Mouse (Mus musculus) stomach, embryonic 14.5 days (tissue): ENCODE data around the gene Trarg1. TPM values are rescaled to one million over a fixed set of nuclear protein-coding genes. Genes with fewer than 3 reads are reported as not detected.

Source experiments
- ATAC-seq: fragments of 200-750 bp; cut with Nextera tagmentation; 2 replicates; pipeline ENCODE4 v1.8.0; 2017; ENCODE audit warnings: low read depth, moderate TSS enrichment; ENCODE audit not compliant: insufficient number of reproducible peaks, insufficient read depth, low FRiP score
- H3K27ac ChIP-seq: fragments of 300-500 bp; sonication (generic); 2 replicates; pipeline ENCODE4 v1.5.1; 2014; ENCODE audit warnings: mild to moderate bottlenecking, low read length, moderate library complexity, mixed read lengths
- H3K27me3 ChIP-seq: fragments of 300-500 bp; sonication (generic); 2 replicates; pipeline ENCODE4 v1.6.1; 2014; ENCODE audit warnings: low read length, control low read depth, mixed read lengths; ENCODE audit not compliant: control insufficient read depth, insufficient read depth
- H3K36me3 ChIP-seq: fragments of 300-500 bp; sonication (generic); 2 replicates; pipeline ENCODE4 v1.6.1; 2014; ENCODE audit warnings: mild to moderate bottlenecking, control low read depth, low read length, moderate library complexity, mixed read lengths; ENCODE audit not compliant: control insufficient read depth, insufficient read depth
- H3K4me1 ChIP-seq: fragments of 300-500 bp; sonication (generic); 2 replicates; pipeline ENCODE4 v1.6.1; 2014; ENCODE audit warnings: low read length, control low read depth, mixed read lengths; ENCODE audit not compliant: control insufficient read depth, insufficient read depth
- H3K4me2 ChIP-seq: fragments of 300-500 bp; sonication (generic); replicated peaks from 2 replicates; pipeline ENCODE4 v1.6.1; 2014; ENCODE audit warnings: low read depth, low read length, control low read depth
- H3K4me3 ChIP-seq: fragments of 300-500 bp; sonication (generic); 2 replicates; pipeline ENCODE4 v1.5.1; 2014; ENCODE audit warnings: low read depth, low read length, control low read depth
- H3K9ac ChIP-seq: fragments of 300-500 bp; sonication (generic); replicated peaks from 2 replicates; pipeline ENCODE4 v1.6.1; 2014; ENCODE audit warnings: low read depth, mild to moderate bottlenecking, control low read depth, low read length, moderate library complexity, mixed read lengths
- H3K9me3 ChIP-seq: fragments of 300-500 bp; sonication (generic); 2 replicates; pipeline ENCODE4 v1.6.1; 2016; ENCODE audit warnings: low read depth, low read length, control low read depth; ENCODE audit not compliant: control insufficient read depth
- WGBS: fragments of 180-500 bp; shearing (Covaris S2); extraction: QIAGEN DNeasy Blood & Tissue Kit; methylation state at CpG from one replicate; pipeline ENCODE4 v1.1.7; 2014; 5-methylcytosine and 5-hydroxymethylcytosine counted together
- polyA plus RNA-seq: library from polyadenylated mRNA; unstranded; fragments of >200 nt; fragmentation: Nextera tagmentation; extraction: Ambion mirVana; gene quantifications from 2 replicates; pipeline ENCODE4 v1.2.1, GENCODE M21; 2014

Gene Trarg1
- polyA plus RNA-seq, 1 experiment from 2014 or later, result 0.16 TPM

DNA sequence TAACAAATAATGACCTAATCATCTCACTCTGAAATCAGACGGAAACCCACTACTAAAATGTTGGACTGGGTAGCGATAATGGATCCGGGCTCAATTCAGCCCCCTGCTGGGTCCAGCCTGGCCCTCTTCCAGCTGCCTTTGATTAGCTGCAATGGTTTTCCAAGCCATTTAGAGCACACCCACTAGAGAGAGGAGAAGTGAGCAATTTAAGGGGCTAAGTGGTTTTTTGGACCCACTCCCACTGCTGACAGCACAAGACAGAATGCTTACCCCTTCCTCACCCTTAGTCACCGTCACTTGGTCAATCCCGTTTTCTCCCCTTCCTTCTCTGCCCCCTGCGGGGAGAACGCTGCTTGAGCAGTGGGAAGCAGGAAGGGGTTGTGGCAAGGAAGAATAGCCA lies 32.5 kb upstream of the Trarg1 start:
- H3K9ac ChIP-seq, result no peak overlapping the region
- ATAC-seq, result peak; percentile 21; the same call in 1 of the 2 replicates
- no peak overlapping the region for H3K4me3 ChIP-seq
- WGBS, result 9% methylated on average over 7 of the region's 7 CpGs
- no peaks in the 10 kb centered on the region for H3K36me3 ChIP-seq
- no peaks in the 10 kb centered on the region for H3K27me3 ChIP-seq
- no peaks in the 10 kb centered on the region for H3K9me3 ChIP-seq
- H3K4me2 ChIP-seq, result 0 out of 2 replicates have a peak overlapping the region, but pooled peaks have one; percentile 18
- peaks cover 4% of the 10 kb centered on the region; the same call in 1 of the 2 replicates for H3K4me1 ChIP-seq
- H3K27ac ChIP-seq, result no peak overlapping the region

DNA sequence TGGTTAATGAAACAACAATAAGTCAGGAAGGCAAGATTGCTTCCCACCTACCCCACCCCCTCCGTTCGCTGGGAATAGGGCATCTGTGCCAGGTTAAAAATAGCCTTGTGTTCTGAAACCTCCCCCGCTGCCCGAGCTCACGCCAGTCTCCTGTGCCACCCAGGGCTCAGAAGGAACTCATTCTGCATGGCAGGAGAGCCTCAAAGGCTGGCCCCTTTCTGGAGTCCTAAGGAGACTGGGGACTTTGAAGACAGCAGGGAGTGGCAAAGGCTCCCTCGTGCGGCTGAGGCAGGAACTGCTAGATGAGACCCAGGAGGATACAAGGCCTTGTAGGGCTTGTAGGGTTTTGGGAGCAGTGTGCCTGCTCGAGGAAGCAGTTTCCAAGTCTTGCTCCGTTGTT lies 32.1 kb upstream of the Trarg1 start:
- Histone ChIP-seq H3K27ac (no peak overlapping the region), H3K36me3 (no peaks in the 10 kb centered on the region), H3K4me2 (0 out of 2 replicates have a peak overlapping the region, but pooled peaks have one; percentile 18), H3K27me3 (no peaks in the 10 kb centered on the region), H3K9me3 (no peaks in the 10 kb centered on the region), H3K9ac (no peak overlapping the region), H3K4me1 (peaks cover 4% of the 10 kb centered on the region; the same call in 1 of the 2 replicates), H3K4me3 (no peak overlapping the region)
- 9% methylated on average over 9 of the region's 9 CpGs for WGBS
- 0 out of 2 replicates have a peak, but pooled peaks have one; percentile 23 for ATAC-seq

DNA sequence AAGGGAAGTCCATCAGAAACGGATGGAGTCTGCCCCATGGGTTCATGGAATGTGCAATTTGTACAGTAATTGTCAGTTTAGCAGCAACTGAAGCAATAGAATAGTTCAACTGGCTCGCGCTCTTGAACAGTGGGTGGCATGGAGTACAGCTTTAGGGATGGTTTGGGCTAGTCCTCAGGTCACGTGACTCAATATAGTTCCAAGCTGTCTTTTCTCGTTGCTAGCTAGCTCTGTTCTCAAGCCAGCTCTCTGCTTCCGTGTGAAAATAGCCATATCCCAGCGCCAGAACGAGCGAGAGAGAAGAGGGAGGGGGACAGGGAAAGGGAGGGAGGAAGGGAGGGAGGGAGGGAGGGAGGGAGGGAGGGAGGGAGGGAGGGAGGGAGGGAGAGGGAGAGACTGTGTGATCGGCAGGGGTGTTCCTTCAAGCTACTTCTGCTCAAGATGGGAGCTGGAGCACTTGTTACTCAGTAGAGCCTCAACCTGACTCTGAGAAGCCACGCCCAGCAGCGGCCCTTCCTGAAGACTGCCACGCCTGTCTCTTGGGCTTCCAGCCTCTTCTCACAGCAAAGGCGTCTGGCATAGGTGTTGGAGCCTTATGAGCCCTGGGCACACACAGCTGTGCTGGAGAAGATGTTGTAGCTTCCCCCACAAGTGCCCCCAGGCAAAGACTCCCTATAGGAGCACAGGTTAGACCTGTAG lies 28.6 kb upstream of the Trarg1 start:
- 55% methylated on average over 11 of the region's 14 CpGs for WGBS
- Histone ChIP-seq H3K4me2 (no peak overlapping the region), H3K4me1 (no peaks in the 10 kb centered on the region), H3K27ac (no peak overlapping the region), H3K36me3 (no peaks in the 10 kb centered on the region), H3K9ac (no peak overlapping the region), H3K4me3 (no peak overlapping the region), H3K9me3 (no peaks in the 10 kb centered on the region), H3K27me3 (no peaks in the 10 kb centered on the region)
- ATAC-seq, result no peak

DNA sequence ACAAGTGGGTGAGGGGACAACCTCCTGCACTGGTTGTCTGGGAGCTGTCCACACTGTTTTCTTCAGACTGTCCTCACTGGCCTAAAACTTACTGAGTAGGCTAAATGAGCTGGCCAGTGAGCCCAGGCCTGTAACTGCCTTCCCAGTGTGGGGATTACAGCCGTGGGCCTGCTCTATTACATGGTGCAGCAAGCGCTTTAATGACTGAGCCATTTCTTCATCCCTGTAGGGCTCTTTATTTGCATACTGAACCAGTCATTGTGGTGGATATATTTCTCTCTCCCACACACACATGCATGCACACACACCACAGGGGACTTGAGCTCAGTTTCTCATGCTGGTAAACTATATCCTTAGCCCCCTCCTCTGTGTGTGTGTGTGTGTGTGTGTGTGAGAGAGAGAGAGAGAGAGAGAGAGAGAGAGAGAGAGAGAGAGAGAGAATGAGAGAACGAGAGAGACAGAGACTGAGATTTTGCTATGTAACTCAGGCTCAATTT lies 26.7 kb upstream of the Trarg1 start:
- Histone ChIP-seq H3K36me3 (no peaks in the 10 kb centered on the region), H3K4me2 (no peak overlapping the region), H3K4me3 (no peak overlapping the region), H3K4me1 (no peaks in the 10 kb centered on the region), H3K27me3 (no peaks in the 10 kb centered on the region), H3K9ac (no peak overlapping the region), H3K27ac (no peak overlapping the region), H3K9me3 (no peaks in the 10 kb centered on the region)
- no peak for ATAC-seq
- WGBS, result 52% methylated on average over 3 of the region's 3 CpGs

DNA sequence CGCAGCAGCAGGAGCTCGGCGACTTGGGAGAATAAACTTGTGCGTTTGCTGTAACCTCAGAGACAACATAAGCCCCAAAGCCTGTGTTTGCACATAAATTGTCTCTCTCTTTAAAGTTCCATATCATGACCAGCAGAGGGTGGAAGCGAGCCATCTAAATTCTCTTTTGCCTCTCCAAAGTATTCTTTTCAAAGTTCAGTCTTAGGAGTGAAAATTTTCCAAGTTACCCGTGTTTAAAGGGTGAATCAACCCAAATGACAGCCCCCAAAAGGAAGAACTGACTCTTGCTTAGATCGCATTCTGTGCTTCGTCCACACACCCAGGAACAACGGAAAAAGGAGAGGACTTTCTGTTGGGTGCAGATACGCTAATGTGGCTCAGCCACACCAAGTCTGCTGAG lies 24.5 kb upstream of the Trarg1 start:
- no peaks in the 10 kb centered on the region for H3K36me3 ChIP-seq
- H3K9me3 ChIP-seq, result no peaks in the 10 kb centered on the region
- H3K9ac ChIP-seq, result no peak overlapping the region
- no peak overlapping the region for H3K27ac ChIP-seq
- no peaks in the 10 kb centered on the region for H3K27me3 ChIP-seq
- no peak for ATAC-seq
- 5% methylated on average over 10 of the region's 10 CpGs for WGBS
- H3K4me2 ChIP-seq, result peak overlapping the region; percentile 42; the same call in 1 of the 2 replicates
- no peak overlapping the region for H3K4me3 ChIP-seq
- H3K4me1 ChIP-seq, result no peaks in the 10 kb centered on the region

DNA sequence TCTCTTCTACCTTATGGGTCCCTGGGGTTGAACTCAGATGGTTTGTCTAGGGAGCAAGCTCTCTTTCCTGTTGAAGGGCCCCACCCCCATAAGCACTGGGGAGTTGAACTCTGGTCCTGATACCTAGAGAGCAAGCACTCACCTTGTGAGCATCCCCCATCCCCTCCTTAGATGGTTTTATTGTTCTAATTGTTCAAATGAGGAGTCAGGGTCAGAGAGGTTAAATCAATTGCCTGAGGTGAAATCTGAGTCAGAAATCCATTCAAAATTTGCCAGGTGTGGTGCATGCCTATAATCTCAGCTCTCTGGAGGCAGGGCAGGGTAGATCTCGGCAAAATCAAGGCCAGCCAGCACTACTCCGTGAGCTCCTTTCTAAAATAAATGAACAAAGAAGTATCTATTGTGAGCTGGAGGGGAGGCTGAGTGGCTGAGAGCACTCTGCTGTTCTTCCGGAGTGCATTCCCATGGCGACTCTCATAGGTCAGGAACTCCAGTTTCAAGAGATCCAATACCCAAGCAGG lies 22.1 kb upstream of the Trarg1 start:
- no peak for ATAC-seq

DNA sequence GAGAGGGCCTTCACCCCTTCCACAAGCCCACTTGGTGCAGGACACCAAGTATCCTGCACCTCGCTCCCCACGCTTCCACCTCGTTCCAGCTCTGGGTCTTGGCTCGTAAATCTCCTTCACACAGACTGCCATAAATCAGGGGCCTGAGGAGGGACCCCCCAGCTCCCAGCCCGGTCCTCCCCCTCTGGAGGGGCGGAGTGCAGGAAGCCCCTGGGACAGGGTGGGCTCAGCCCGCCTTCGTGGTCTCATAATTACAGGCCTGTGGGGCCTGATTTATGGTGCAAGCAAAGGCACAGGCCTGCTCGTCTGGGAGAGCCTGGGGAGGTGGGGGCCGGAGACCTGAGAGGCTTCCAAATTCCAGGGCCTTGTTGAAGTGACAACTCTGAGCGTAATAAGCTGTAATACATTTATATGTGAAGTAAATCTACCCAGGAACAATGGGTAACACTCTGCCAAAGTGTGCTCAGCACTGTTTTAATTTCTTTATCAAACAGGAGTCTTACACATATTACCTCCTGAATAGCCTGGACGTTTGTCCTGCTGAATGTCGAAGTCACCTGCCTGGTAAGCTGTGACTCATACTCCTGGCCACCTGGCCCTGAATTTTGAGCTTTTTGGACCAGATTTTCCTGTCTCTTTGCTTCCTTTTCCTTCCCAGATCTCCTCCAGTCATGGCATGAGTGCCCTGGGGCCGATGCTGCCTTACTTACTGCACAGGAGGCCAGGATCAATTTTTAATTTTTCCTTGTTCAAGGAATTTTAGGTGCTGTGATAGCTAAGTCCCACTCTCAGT lies 20.3 kb upstream of the Trarg1 start:
- Histone ChIP-seq H3K36me3 (no peaks in the 10 kb centered on the region), H3K27ac (no peak overlapping the region), H3K9me3 (no peaks in the 10 kb centered on the region), H3K4me3 (no peak overlapping the region), H3K27me3 (no peaks in the 10 kb centered on the region), H3K4me2 (no peak overlapping the region), H3K9ac (no peak overlapping the region), H3K4me1 (no peaks in the 10 kb centered on the region)
- 38% methylated on average over 14 of the region's 14 CpGs for WGBS
- ATAC-seq, result peak; percentile 58; the same call in 1 of the 2 replicates

More for the DNA sequence above, 22.1 kb upstream of the Trarg1 start:
- 35% methylated on average over 4 of the region's 4 CpGs for WGBS
- H3K9ac ChIP-seq, result no peak overlapping the region
- H3K27ac ChIP-seq, result no peak overlapping the region
- H3K36me3 ChIP-seq, result no peaks in the 10 kb centered on the region
- H3K27me3 ChIP-seq, result no peaks in the 10 kb centered on the region
- no peaks in the 10 kb centered on the region for H3K9me3 ChIP-seq
- no peaks in the 10 kb centered on the region for H3K4me1 ChIP-seq
- no peak overlapping the region for H3K4me3 ChIP-seq
- H3K4me2 ChIP-seq, result no peak overlapping the region

DNA sequence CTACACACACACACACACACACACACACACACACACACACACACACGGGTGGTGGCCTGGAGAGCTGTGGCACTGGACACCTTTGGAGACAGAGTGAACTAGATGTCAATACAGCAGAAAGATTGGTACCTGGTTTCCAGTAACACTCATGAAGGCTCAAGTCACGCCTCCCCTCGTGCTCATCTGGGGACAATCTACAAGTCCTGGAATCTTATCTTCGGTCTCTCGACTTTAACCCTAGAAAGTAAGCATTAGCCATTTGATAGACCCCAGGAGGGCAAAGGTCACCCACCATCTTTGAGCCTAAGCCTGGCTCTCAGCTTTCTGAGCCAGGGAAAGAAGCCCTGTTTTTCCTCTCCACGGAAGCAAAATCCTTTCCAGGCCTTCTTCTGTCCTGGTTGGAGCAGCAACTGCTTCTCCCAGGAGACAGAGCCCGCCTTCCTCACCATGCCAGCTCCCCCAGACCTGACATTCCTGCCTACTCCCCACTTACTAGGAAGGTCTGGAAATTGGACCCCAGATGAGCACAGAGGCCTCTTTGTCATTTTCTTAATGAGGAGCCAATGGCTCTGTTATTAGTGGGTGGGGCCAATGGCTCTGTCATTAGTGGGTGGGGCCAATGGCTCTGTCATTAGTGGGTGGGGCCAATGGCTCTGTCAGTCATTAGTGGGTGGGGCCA lies 17.7 kb upstream of the Trarg1 start:
- Histone ChIP-seq H3K27me3 (no peaks in the 10 kb centered on the region), H3K9ac (no peak overlapping the region), H3K27ac (no peak overlapping the region), H3K4me3 (no peak overlapping the region), H3K36me3 (no peaks in the 10 kb centered on the region), H3K9me3 (no peaks in the 10 kb centered on the region), H3K4me2 (no peak overlapping the region), H3K4me1 (0 out of 2 replicates have a peak, but pooled peaks cover 2% of the 10 kb centered on the region)
- ATAC-seq, result no peak
- 49% methylated on average over 7 of the region's 7 CpGs for WGBS
